Mouse (Mus musculus) small intestine, adult 2 months (tissue): ENCODE results near the gene Tmem165. TPM values are rescaled to one million over a fixed set of nuclear protein-coding genes. Genes with fewer than 3 reads are reported as not detected.

Experiments
- H3K27ac ChIP-seq: fragments of 200-500 bp; 2 replicates; pipeline ENCODE4 v1.5.1; 2012; ENCODE audit warnings: low read depth, low read length, control low read depth, inconsistent platforms; ENCODE audit not compliant: insufficient read depth
- H3K27me3 ChIP-seq: fragments of 200-500 bp; 2 replicates; pipeline ENCODE4 v1.6.1; 2012; ENCODE audit warnings: mild to moderate bottlenecking, moderate library complexity, low read length, inconsistent platforms; ENCODE audit not compliant: control insufficient read depth, insufficient read depth
- H3K36me3 ChIP-seq: fragments of 200-500 bp; 2 replicates; pipeline ENCODE4 v1.6.1; 2012; ENCODE audit warnings: mild to moderate bottlenecking, low read length, control low read depth, inconsistent platforms; ENCODE audit not compliant: control insufficient read depth, insufficient read depth
- H3K4me1 ChIP-seq: fragments of 200-500 bp; 2 replicates; pipeline ENCODE4 v1.6.1; 2012; ENCODE audit warnings: low read length, inconsistent platforms, mixed read lengths; ENCODE audit not compliant: control insufficient read depth, insufficient read depth, insufficient read length
- H3K4me3 ChIP-seq: fragments of 200-500 bp; 2 replicates; pipeline ENCODE4 v1.5.1; 2012; ENCODE audit warnings: low read depth, mild to moderate bottlenecking, control low read depth, inconsistent platforms, low read length, moderate library complexity
- CTCF ChIP-seq: fragments of 200-500 bp; IDR thresholded peaks from 2 replicates; pipeline ENCODE4 v1.5.1; 2012; ENCODE audit warnings: low read depth, mild to moderate bottlenecking, control low read depth, inconsistent platforms, low read length, moderate library complexity, mixed read lengths; ENCODE audit not compliant: insufficient replicate concordance, insufficient read length; ENCODE audit errors: extremely low read depth
- POLR2A ChIP-seq: fragments of 200-500 bp; IDR thresholded peaks from 2 replicates; pipeline ENCODE4 v1.6.1; 2012; ENCODE audit warnings: low read depth, mild to moderate bottlenecking, control low read depth, inconsistent platforms, low read length, moderate library complexity
- WGBS: fragments of 180-500 bp; shearing (Covaris S2); methylation state at CpG from one replicate; pipeline ENCODE4 v1.1.7; 2018; 5-methylcytosine and 5-hydroxymethylcytosine counted together
- polyA plus RNA-seq: library from polyadenylated mRNA; depleted of rRNA; stranded (reverse); fragments of >200 nt; gene quantifications from 2 replicates; pipeline ENCODE4 v1.2.3, GENCODE M21; 2012; rRNA removed

Tmem165 gene
- polyA plus RNA-seq, 1 experiment: 85.6 TPM

- no peak for TF ChIP-seq POLR2A
- TF ChIP-seq CTCF: no peak
- H3K36me3 ChIP-seq: peaks cover 35% of the 10 kb centered on the region
- H3K4me1 ChIP-seq: no peaks in the 10 kb centered on the region
- no peak overlapping the region for H3K27ac ChIP-seq
- H3K27me3 ChIP-seq: no peaks in the 10 kb centered on the region
- 74% methylated on average over 3 of the region's 3 CpGs for WGBS
- H3K4me3 ChIP-seq: no peak overlapping the region
These were observed 59.6 kb downstream of the Tmem165 start for GRCm38 (mm10) chr5:76243274-76243673.

- no peak overlapping the region for H3K4me3 ChIP-seq
- WGBS: 92% methylated on average over 4 of the region's 4 CpGs
- no peak overlapping the region for H3K27ac ChIP-seq
- no peaks in the 10 kb centered on the region for H3K4me1 ChIP-seq
- TF ChIP-seq POLR2A: no peak
- TF ChIP-seq CTCF: no peak
- H3K27me3 ChIP-seq: no peaks in the 10 kb centered on the region
- peaks cover 35% of the 10 kb centered on the region for H3K36me3 ChIP-seq
These were observed 60.2 kb downstream of the Tmem165 start for GRCm38 (mm10) chr5:76243929-76244328.

GRCm38 (mm10) chr5:76244430-76244829 lies 60.8 kb downstream of the Tmem165 start:
- Histone ChIP-seq H3K4me3 (no peak overlapping the region), H3K27me3 (no peaks in the 10 kb centered on the region), H3K27ac (no peak overlapping the region), H3K36me3 (peaks cover 35% of the 10 kb centered on the region), H3K4me1 (no peaks in the 10 kb centered on the region)
- 94% methylated on average over 10 of the region's 10 CpGs for WGBS
- TF ChIP-seq CTCF (no peak), POLR2A (no peak)

GRCm38 (mm10) chr5:76245419-76245818 lies 61.7 kb downstream of the Tmem165 start:
- WGBS: 88% methylated on average over 3 of the region's 3 CpGs
- TF ChIP-seq POLR2A (no peak), CTCF (no peak)
- H3K4me3 ChIP-seq: no peak overlapping the region
- no peaks in the 10 kb centered on the region for H3K27me3 ChIP-seq
- H3K36me3 ChIP-seq: peaks cover 27% of the 10 kb centered on the region
- H3K4me1 ChIP-seq: no peaks in the 10 kb centered on the region
- H3K27ac ChIP-seq: no peak overlapping the region

GRCm38 (mm10) chr5:76246539-76246938 lies 62.9 kb downstream of the Tmem165 start:
- Histone ChIP-seq H3K4me3 (no peak overlapping the region), H3K4me1 (no peaks in the 10 kb centered on the region), H3K36me3 (peaks cover 22% of the 10 kb centered on the region), H3K27ac (no peak overlapping the region), H3K27me3 (no peaks in the 10 kb centered on the region)
- no peak for TF ChIP-seq CTCF
- TF ChIP-seq POLR2A: no peak

GRCm38 (mm10) chr5:76250948-76251347 lies 67.3 kb downstream of the Tmem165 start:
- no peaks in the 10 kb centered on the region for H3K27me3 ChIP-seq
- TF ChIP-seq CTCF: no peak
- no peak for TF ChIP-seq POLR2A
- peaks cover 21% of the 10 kb centered on the region for H3K36me3 ChIP-seq
- 83% methylated on average over 3 of the region's 3 CpGs for WGBS
- no peak overlapping the region for H3K27ac ChIP-seq
- H3K4me1 ChIP-seq: no peaks in the 10 kb centered on the region
- no peak overlapping the region for H3K4me3 ChIP-seq

Other genes starting within 250 kb of the Tmem165 start
- 2.8 and 4.5 TPM in 2 replicates for gene Kdr, start 205.4 kb upstream of the Tmem165 start, polyA plus RNA-seq
- 50.4 and 159 TPM in 2 replicates for gene Srd5a3, start 43.6 kb upstream of the Tmem165 start, polyA plus RNA-seq
- 7.2 and 12.3 TPM in 2 replicates for gene Clock, start 120.9 kb downstream of the Tmem165 start, polyA plus RNA-seq
- not detected in 2 replicates for gene Pdcl2, start 147.3 kb downstream of the Tmem165 start, polyA plus RNA-seq
- gene Nmu, start 179.9 kb downstream of the Tmem165 start, polyA plus RNA-seq: 5.2 and 10.3 TPM in 2 replicates